Mouse (Mus musculus): ENCODE measurements around the gene Wbp1l. TPM values are rescaled to one million over a fixed set of nuclear protein-coding genes. Genes with fewer than 3 reads are reported as not detected.
"Not testable (repeated sequence)": the region's sequence is repeated elsewhere in the genome, so short reads cannot be mapped to it uniquely, and the experiment has no call there.

Wbp1l gene
- 10 to 100 TPM; 34.2 to 40.8 TPM for total RNA-seq (2021)

DNA sequence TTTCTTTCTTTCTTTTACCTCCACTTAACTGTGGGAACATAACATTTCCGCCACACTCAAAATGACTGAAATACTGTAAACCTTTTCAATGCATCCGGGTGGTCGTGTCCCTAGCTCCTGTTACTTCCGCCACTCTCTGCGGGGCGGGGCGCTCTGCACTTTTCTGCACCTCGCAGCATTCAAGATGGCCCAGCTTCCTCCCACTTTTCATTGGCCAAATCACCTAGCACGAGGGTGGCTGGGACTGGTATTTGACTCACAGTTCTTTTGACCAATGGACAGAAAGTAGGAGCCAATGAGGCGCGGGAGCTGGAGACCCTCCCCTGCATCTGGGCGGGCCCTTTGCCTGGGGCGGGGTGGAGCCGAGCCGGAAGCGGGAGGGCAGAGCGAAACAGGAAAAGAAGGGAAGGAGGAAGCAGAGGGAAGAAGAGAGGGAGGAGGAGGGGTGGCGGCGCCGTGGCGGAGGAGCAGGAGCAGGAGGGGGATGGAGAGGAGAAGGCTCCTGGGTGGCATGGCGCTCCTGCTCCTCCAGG is at the start of gene Wbp1l:
Gene Wbp1l (plus strand): TSS at position 365 of the 533 bp plus-strand sequence.
- intact Hi-C loops (cut with DNase I): no loop called here
- DNase-seq (ENCODE audit: low spot score in 2 of 2): peak; percentile 96 to 100

DNA sequence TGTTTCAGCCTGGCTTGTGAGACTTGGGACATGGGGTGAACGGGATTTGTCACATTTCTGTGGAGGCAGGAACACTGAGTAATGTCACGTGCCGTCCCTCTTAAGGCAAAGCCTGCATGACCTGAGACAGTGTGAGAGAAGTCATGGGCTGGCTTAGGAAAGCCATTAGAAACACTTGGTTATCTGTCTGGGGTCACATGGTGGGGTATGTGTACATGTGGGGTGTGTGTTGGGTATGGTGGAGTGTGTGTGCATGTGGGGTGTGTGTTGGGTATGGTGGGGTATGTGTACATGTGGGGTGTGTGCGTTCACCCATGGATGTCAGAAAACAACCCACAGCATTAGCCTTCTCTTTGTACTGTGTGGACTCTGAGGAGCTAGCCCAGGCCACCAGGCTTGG is 48.5 kb upstream of the Wbp1l start:
- no peak for DNase-seq (ENCODE audit: low spot score in 2 of 2)
- intact Hi-C loops (cut with DNase I): no loop called here

DNA sequence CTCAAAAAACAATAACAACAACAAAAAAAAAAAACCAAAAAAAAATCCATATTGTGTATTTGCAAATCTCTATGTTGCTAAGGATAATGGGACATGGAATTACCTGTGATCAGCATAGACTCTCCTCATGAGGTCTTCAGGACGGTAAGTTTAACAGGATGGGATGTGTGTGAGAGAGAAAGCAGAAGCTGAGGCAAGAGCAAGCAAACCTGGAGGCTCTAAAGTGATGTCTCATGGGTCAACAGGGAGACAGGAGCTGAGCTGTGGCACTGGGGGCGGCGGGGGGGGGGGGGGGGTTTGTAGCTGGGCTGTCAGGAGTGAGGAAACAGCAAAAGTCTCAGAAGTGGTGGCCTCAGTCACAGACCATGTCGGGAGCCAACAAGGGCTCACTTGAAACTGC is 46.4 kb upstream of the Wbp1l start:
- DNase-seq (ENCODE audit: low spot score in 2 of 2): no peak
- intact Hi-C loops (cut with DNase I): no loop called here

DNA sequence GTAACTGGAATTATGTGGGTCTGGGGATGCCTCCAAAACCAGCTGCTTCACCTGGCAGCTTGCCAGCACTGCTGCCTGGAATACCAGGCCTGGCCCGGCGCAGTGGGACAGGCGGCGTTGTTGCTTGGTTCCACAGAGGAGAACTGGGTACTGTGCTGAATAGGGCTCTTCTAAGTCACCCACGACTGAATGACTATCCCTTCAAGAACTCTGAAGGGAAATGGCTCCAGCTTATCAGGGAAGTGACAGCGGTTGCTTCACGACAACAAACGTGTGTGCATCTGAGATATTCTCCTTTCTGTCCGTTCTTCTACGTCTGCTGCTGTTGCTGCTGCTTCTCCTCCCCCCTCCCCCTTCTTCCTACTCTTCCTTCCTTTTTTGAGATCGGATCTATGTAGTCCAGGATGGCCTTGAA is 45.3 kb upstream of the Wbp1l start:
- DNase-seq (ENCODE audit: low spot score in 2 of 2): no peak
- intact Hi-C loops (cut with DNase I): no loop called here

GRCm38 (mm10) chr19:46558009-46558408 is 40.9 kb upstream of the Wbp1l start:
- DNase-seq (ENCODE audit: low spot score in 2 of 2): no peak
- intact Hi-C loops (cut with DNase I): no loop called here

GRCm38 (mm10) chr19:46558631-46559030 is 40.3 kb upstream of the Wbp1l start:
- intact Hi-C loops (cut with DNase I): no loop called here
- DNase-seq (ENCODE audit: low spot score in 2 of 2): no peak

DNA sequence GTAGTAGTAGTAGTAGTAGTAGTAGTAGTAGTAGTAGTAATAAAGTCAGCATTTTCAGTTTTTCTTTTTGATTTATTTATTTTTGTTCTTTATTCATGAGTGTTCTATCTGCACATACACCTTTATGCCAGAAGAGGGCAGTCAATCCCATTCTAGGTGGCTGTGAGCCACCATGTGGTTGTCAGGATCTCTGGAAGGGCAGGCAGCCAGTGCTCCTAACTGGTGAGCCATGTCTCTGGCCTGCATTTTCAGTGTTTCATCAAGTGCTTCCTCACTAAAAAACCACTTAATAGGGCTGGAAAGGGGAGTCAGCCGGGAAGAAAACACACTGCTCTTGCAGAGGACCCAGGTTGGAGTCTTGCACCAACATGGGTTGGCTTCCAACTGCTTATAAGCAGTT is 36.8 kb upstream of the Wbp1l start:
- DNase-seq (ENCODE audit: low spot score in 2 of 2): peak; percentile 30 to 43
- intact Hi-C loops (cut with DNase I): no loop called here

- no peak for DNase-seq (ENCODE audit: low spot score in 2 of 2)
- intact Hi-C loops (cut with DNase I): no loop called here
Observed at GRCm38 (mm10) chr19:46562581-46563515, 36.0 kb upstream of the Wbp1l start.

DNA sequence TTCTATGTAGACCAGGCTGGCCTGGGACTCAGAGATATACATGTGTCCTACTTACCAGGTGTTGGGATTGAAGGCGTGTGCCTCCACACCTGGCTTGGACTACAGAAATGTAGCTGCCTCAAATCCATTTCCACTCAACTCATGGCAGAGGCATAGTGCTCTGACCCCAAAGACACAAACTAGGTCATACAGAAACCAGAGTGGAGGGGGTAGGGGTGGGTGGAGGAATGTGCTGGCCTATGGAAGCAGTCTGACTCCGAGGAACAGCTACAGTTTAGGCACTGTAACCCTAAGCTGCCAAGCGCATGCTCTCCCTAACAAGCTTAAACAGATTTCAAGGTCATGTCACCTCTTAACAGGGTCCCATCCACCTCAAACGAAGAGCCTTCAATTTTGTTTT is 35.3 kb upstream of the Wbp1l start:
- no peak for DNase-seq (ENCODE audit: low spot score in 2 of 2)
- intact Hi-C loops (cut with DNase I): no loop called here

- no peak for DNase-seq (ENCODE audit: low spot score in 2 of 2)
- intact Hi-C loops (cut with DNase I): no loop called here
Observed at GRCm38 (mm10) chr19:46564043-46564462, 34.8 kb upstream of the Wbp1l start.

- DNase-seq (ENCODE audit: low spot score in 2 of 2); intact Hi-C loops (cut with DNase I): not testable (repeated sequence)
Observed at GRCm38 (mm10) chr19:46571211-46571877, 27.5 kb upstream of the Wbp1l start.

DNA sequence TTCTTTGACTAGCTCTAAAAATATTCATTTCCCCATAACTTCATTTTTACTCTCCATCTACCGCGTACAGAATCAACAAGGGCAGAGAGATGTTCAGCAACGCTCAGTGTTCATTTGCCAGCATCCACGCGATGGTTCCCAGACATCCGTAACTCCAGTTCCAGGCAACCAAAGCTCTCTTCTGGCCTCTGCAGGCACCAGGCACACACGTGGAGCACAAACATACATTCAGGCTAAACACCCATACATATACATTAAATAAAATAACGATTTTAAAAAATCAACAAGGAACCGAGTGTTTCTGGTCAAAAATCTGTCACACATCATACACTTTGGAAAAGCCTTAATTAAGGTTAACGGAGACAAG is 27.0 kb upstream of the Wbp1l start:
- DNase-seq (ENCODE audit: low spot score in 2 of 2): peak; percentile 16 to 32
- intact Hi-C loops (cut with DNase I): loop anchor here (2.0 kb wide), 1 partner anchor 71 kb away; the partner anchor contains the start of gene Trim8

DNA sequence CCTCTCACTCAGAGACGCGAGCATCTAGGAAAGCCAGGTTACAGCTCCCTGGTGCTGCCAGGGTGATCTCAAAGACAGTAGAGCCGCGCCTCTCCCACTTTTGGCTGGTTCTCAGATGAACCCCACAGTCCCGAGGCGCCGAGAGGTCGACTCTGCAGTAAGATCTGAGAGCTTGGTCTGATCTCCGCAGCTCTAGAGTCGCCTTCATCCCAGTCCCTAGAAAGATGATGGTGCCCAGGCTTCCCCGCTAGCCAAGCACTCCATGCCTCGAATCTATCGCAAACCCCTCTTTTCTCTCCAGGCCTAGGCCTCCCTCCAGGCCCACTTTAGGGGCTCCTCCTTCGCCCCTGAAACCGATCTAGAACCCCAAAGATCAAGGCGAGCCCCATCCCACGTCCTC is 26.3 kb upstream of the Wbp1l start:
- intact Hi-C loops (cut with DNase I): loop anchor here (2.0 kb wide), 1 partner anchor 72 kb away; the partner anchor contains the start of gene Trim8
- DNase-seq (ENCODE audit: low spot score in 2 of 2): peak in 1 of 2 experiments; percentile 54

GRCm38 (mm10) chr19:46572951-46573937 is 25.6 kb upstream of the Wbp1l start, which contains the start of the genes Arl3 and Sfxn2:
Gene Arl3 (minus strand): TSS chr19:46573198.
Gene Sfxn2 (plus strand): TSS chr19:46573365.
- peak; percentile 93 to 98 for DNase-seq (ENCODE audit: low spot score in 2 of 2)
- intact Hi-C loops (cut with DNase I): loop anchor here (2.0 kb wide), 1 partner anchor 72 kb away; the partner anchor contains the start of gene Trim8

- no peak for DNase-seq (ENCODE audit: low spot score in 2 of 2)
- intact Hi-C loops (cut with DNase I): loop anchor here (2.0 kb wide), 1 partner anchor 73 kb away; the partner anchor contains the start of gene Trim8
Observed at GRCm38 (mm10) chr19:46573990-46574389, 24.9 kb upstream of the Wbp1l start.

DNA sequence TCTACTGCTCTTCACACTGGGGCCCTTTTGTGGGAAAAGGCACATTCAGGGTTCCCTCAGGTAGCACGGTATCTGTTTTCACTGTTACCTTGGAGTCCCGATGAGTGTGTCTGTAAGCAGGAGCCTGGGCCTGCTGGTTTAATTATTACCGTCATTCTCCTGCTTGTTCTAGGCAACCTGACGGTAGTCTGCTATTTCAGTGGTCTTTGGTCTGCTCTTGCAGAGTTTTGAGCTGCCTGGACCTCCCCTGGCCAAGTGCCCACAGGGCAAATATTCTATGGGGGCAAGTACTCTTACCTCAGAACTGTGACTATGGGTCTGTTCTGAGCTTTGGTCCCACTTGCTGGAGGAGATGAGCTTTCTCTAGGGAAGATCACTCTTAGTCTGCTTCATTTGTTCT is 23.7 kb upstream of the Wbp1l start:
- intact Hi-C loops (cut with DNase I): no loop called here
- DNase-seq (ENCODE audit: low spot score in 2 of 2): no peak

GRCm38 (mm10) chr19:46587823-46588508 is 10.9 kb upstream of the Wbp1l start:
- intact Hi-C loops (cut with DNase I): loop anchor here (1.0 to 5.0 kb wide), 2 partner anchors 79 to 152 kb away; no protein-coding TSS in a partner anchor
- DNase-seq (ENCODE audit: low spot score in 2 of 2): peak; percentile 87 to 90

GRCm38 (mm10) chr19:46591575-46591974 is 7.3 kb upstream of the Wbp1l start:
- intact Hi-C loops (cut with DNase I): loop anchor here (5.0 kb wide), 1 partner anchor 276 kb away; no protein-coding TSS in a partner anchor
- no peak for DNase-seq (ENCODE audit: low spot score in 2 of 2)

Data from left cerebral cortex, postnatal 25 days (tissue).